Mouse (Mus musculus) cortical plate, adult 2 months (tissue): ENCODE data around the gene Gm7075.
"Not testable (repeated sequence)": the region's sequence is repeated elsewhere in the genome, so short reads cannot be mapped to it uniquely, and the experiment has no call there.

Experiments used
- CTCF ChIP-seq: fragments of 200-500 bp; IDR thresholded peaks from 2 replicates; pipeline ENCODE4 v1.5.1; 2011; ENCODE audit warnings: mild to moderate bottlenecking, control low read depth, low read length; ENCODE audit not compliant: insufficient read depth; ENCODE audit errors: extremely low read depth
- POLR2A ChIP-seq: fragments of 200-500 bp; IDR thresholded peaks from 2 replicates; pipeline ENCODE4 v1.6.1; 2011; ENCODE audit warnings: mild to moderate bottlenecking, low read length, control low read depth; ENCODE audit not compliant: insufficient read depth; ENCODE audit errors: extremely low read depth

DNA sequence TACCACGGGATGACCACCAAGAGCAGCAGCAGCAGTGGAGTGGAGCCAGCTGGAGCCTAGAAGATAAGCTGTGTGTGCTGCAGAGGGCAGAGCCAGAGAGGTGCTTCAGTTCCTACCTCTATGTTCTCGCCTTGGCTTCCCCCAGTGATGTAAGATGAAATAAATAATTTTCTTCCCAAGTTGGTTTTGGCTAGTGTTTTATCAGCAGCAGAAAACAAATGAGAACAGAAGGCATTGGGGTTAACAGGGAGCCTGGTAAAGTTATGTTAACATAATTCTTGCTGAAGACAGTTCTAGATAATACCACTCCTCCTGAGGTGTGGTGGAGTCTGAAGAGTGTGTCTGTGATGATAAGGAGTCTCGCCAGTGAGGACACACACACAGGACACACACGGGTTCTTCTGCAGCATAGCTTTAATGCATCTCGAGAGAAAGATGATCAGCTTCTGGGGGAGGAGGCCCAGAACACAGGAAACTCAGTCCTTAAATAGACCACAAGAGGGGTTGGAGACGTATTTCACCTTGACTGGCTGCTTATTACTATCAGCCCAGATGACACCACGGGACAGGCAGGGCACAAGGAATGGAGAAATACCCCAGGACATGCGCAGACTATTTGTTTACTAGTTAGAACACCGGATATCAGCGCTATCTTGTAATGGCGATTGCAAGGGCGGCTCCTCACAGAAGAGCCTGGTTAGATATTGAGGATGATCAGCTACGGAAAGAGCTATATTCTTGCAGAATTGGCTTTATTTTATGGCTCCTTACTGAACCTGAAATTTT is 23.2 kb upstream of the Gm7075 start:
- TF ChIP-seq CTCF, POLR2A: not testable (repeated sequence)
